Mouse (Mus musculus): ENCODE measurements around the gene Dscaml1. TPM values are rescaled to one million over a fixed set of nuclear protein-coding genes. Genes with fewer than 3 reads are reported as not detected.
"Not testable (repeated sequence)": the region's sequence is repeated elsewhere in the genome, so short reads cannot be mapped to it uniquely, and the experiment has no call there.

Gene Dscaml1
- polyA plus RNA-seq, 1 experiment, result 53.8 TPM

DNA sequence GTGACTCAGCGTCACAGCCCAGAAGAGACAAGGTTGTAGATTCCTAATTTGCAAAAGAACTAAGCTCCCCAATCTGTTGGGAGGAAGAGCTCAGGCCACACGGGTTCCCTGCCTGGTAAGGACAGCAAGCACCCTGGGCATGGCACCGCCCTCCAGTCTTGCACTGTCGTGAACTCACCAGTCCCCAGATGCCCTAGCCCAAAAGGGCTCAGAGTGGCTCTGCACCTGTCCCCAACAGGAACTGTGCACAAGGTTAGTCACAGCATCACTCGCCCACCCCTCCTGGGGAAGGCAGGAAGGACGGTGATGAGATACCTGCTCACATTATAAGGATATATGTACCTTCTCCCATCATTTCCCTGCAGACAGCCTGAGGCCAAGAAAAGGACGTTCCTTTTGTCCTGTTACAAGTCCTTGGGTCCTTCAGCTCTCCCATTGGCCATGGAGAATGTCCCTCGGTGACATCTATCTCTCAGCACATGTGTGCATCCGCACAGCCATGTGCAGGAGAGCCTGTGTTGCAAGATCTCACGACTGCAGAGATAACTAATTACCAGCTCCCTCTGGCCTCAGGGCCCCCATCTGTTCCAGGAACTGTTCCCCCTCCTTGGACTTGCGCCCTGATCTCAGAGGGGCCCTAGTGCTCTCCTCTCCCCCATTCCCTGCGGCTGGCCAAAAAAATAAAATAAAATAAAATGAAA is 312.7 kb downstream of the Dscaml1 start:
- no peak for DNase-seq (ENCODE audit: extremely low spot score in 1 of 2, low spot score in 1 of 2)

DNA sequence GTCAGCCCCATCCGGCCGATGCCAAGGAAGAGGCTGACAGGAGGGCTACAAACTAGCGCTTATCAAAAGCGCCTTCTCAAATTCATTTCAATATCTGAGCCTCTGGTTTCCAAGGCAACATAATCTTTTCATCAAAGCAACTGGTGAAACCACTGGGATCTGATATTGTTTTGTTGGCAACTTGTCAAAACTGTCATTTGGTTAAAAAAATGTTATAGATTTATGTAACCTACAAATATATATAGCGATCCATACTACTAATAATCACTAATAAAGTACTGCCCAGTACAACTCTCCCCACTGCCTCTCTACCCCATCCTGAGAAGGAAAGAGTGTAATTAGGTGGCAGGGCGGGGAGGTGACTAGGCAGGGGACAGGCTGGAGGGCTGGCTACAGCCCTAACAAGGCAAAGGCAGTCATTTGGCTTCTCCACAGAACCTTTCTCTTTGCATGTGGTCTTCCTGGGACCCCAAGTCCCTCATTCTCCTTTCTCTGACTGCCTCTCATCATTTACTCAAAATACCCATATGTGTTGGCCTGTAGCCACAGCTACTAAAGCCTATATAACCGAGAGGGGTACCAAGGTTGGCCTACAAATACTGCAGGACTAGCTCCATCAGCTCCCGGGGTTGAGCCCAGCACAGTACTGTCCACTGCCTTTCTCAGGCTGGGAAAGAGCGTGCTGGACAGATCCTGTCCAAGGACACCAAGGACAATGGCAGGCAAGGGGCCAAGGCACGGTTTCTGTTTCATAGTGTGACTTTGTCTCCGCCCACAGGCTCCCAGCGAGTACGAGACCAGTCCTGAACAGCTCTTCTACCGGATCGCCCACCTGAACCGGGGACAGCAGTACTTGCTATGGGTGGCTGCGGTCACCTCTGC is 313.5 kb downstream of the Dscaml1 start:
- DNase-seq (ENCODE audit: extremely low spot score in 1 of 2, low spot score in 1 of 2), result no peak

DNA sequence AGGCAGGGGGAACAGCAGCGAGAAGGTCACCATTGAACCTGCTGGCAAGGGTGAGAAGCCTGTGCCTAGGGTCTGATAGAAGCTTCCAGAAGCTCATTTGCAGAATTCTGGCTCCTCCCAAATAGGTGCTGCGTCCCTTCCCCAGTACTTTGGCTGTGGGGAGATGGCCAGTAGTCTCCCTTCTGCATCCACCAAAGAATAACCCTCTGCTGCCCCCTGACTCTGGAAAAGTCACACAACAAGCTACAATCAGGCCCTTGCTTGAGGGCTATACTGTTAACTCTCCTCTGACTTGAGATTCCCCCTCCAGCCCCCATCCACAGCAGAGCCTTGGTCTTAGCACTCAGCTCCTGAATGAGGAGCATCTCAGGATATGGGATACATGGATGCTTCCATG is 314.2 kb downstream of the Dscaml1 start:
- DNase-seq (ENCODE audit: extremely low spot score in 1 of 2, low spot score in 1 of 2), result no peak

DNA sequence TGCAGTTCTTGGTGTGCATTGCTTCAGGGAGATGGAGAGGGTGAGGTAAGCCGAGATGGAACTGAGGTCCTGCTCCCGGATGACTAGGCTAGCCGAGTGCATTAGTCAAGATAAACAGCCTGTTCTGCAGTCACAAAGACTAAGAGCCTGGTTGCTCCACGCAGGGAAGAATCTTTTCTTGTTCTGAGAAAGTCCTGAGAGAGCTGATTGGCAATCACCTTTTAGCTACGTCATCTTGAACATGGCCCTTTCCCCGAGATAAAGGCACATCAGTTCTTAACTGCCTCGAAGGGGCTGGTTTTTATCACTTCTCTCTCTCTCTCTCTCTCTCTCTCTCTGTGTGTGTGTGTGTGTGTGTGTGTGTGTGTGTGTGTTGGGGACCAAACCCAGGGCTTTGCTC is 319.0 kb downstream of the Dscaml1 start:
- no peak for DNase-seq (ENCODE audit: extremely low spot score in 1 of 2, low spot score in 1 of 2)

DNA sequence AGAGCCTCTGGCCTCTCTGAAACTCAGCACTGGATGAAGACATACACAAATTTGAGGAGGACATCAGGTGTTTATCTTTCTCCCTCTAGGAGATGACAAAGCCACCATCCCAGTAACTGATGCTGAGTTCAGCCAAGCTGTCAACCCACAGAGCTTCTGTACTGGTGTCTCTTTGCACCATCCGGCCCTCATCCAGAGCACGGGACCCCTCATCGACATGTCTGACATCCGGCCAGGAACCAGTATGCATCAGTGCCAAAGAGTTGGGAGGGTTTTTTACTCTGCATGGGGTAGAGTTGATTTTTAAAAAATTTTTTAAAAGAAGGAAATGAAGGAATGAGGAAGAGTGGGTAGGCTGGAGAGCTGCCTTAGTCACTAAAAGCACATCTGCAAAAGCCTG is 323.5 kb downstream of the Dscaml1 start:
- no peak for DNase-seq (ENCODE audit: extremely low spot score in 1 of 2, low spot score in 1 of 2)

DNA sequence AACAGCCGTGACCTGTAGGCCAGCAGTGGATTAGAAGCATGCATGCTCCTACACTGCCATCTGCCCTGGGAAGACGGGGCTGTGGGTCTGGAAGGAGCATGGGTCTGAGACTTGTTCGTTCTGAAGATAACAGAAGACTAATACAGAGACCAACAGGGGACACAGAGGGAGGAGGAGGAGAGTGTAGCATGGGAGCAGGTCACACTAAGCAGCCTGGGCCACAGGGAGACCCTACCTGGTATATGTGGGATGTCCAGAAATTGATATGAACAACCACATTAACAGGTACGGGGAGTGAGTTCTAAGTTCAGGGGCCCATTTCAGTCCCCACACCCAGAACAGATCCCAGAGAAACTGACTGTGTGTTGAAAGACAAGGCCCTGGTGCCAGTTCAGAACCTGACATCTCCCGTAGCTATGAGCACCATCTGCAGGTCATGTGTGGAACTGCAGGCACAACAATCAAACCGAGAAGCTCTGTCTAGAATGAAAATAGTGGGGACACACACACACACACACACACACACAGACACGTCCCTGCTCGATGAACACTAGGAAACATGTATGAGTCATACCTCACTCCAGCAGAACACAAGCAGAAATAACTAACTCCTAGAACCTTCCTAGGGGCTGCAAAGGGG is 328.1 kb downstream of the Dscaml1 start:
- DNase-seq (ENCODE audit: extremely low spot score in 1 of 2, low spot score in 1 of 2), result peak; percentile 45 to 95

DNA sequence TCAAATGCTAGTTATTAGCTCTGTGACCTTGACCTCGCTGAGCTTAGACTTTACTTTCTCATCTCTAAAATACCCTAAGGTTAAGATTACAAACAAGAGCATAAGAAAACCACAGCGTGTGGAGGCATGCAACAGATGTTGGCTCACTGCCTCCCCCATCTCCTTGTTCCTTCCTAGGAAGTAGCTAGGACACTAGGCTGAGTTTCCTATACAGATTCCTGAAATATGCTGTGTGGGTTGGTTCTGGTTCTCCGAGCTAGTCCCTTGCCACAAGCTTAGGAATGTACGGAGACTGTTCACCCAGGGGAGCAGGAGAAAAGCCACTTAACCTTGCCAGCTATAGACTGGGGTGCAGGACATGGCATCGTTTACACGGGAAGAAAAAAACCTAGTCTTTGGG is 339.8 kb downstream of the Dscaml1 start:
- DNase-seq (ENCODE audit: extremely low spot score in 1 of 2, low spot score in 1 of 2), result peak in 1 of 2 experiments; percentile 25

DNA sequence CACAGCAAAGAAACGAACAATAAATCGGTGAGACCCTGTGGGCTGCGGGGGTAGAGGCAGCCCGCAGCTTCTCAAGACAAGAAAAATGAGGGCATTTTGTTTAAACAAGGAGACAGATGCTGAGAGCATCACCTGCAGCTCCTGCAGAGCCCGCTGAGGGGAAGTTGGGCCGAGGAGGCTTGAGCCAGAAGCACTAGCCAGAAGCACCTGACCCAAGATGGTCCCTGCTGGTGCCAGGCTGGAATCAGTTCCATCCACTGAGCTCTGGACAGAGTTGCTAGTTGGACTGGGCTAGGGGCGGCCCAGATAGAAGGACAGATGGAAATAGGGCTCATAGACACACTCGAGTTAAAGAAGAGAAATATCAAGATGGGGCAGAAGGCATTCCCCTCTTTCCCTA is 340.7 kb downstream of the Dscaml1 start:
- no peak for DNase-seq (ENCODE audit: extremely low spot score in 1 of 2, low spot score in 1 of 2)

DNA sequence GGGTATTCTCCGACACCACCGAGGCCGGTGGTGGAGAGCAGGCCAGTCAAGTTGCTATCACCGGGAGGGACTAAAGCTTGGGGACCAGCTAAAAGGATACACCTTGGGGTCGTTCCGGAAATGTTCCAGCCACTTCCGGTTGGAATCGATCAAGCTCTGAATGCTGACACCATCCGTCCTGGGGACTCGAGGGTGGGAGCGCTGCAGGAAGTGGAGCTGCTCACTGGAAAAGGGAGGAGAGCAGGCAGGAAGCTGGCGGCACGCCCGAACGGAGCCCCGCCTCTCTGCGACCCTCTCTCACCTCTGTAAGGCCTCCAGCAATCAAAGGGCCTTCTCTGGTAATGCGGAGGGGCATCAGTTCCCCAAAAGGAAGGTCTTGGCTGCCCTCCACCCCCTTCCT is 342.0 kb downstream of the Dscaml1 start:
- no peak for DNase-seq (ENCODE audit: extremely low spot score in 1 of 2, low spot score in 1 of 2)

DNA sequence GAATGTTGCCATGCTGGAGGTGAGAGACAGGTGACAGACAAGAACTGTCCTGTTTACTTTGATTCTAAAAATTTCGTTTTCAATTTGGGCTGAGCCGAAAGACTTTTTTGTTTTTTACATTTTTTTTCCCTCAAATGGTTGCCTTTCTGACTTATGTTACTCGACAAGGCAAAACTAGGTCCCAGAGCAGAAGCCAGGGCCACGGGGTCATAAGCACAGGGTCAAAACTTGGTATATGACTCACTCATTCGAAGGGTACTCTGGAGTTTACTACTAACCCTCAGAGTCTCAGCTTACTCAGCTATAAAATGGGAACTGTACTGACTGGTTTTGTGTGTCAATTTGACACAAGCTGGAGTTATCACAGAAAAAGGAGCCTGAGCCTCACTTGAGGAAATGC is 343.2 kb downstream of the Dscaml1 start:
- DNase-seq (ENCODE audit: extremely low spot score in 1 of 2, low spot score in 1 of 2), result no peak

DNA sequence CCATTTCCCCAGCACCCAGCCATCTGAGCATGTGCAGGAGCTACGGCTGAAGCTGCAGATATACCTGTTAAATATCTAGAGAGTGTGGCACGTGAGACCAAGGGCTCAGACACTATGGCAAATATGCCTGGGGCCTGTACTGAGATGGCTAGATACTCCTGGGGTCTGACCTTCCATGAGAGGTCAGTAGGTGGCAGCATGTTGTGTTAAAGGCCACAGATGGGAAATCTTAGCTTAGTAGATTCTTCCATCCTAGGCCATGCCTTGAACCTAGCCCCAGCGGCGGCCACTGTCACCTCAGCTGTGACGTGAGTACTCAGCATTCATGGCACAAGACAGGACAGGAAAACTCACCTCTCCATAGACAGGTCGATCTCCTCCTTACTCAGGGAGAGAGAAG is 347.7 kb downstream of the Dscaml1 start:
- no peak for DNase-seq (ENCODE audit: extremely low spot score in 1 of 2, low spot score in 1 of 2)

DNA sequence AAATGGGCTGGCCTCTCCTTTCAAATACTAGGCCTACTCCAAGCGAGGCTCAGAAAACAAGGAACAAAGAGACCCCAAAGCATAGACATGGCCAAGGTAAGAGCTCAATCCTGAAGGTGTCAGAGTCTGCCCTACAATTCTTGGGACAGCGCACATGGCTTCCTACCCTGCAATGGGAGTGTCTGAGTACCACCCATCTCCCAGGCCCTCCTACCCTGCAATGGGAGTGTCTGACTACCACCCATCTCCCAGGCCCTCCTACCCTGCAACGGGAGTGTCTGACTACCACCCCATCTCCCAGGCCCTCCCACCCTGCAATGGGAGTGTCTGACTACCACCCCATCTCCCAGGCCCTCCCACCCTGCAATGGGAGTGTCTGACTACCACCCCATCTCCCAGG is 349.7 kb downstream of the Dscaml1 start:
- not testable (repeated sequence) for DNase-seq (ENCODE audit: extremely low spot score in 1 of 2, low spot score in 1 of 2)

DNA sequence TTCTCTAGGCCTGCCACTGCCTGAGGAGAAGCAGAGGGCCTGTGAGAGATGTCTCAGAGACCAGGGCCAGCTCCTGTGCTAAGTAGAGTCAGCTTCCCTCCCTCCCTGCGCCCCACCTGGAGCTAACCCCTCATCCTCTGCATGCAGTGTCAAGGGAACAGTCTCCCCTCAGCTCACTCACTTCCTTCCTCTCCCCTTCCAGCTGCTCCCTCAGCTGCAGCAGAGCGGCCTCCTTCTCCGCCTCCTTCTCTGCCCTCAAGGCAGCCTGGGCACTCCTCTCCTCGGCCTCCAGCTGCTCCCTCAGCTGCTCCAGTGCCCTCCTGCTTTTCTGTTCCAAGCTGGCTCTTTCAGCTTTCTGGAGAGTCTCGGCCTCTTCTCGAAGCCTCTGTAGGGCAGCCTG is 352.8 kb downstream of the Dscaml1 start:
- DNase-seq (ENCODE audit: extremely low spot score in 1 of 2, low spot score in 1 of 2), result no peak

DNA sequence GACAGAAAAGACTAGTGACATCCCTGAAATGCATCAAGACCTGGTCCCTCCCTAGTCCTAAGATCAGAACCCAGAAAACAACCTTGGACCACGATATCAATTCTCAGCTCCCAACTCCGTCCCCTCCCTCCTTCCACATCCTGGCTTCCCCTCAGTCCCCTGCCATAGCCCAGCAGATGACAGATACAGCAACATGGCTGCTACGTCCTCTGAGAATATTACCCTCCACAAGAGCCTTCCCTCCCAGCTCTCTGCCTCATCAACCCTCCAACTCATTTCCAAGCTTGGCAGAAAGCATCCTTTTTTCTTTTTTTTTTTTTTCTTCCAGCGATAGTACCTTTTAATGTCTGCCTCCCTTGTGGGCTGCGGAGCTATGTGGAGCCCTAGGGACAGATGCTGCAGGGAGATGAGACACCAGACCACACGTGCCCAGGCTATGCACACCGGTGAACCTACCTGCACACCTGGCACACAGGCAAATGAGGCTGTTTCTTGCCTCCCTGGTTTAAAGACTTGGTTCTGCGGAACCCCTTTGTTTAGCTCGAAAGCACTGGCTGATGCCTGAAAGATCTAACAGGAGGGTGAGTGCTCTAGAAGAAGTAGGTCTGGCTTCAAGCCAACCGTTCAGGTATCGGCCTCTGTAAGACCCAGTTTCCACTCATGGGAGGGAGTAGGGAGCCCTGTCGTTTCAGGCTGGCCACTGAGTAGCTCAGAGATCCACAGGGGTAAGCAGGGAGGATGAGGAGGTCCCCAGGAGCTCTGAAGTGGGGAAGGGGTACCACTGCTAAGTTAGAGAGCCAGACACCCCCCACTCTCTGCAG is 357.0 kb downstream of the Dscaml1 start:
- no peak for DNase-seq (ENCODE audit: extremely low spot score in 1 of 2, low spot score in 1 of 2)

DNA sequence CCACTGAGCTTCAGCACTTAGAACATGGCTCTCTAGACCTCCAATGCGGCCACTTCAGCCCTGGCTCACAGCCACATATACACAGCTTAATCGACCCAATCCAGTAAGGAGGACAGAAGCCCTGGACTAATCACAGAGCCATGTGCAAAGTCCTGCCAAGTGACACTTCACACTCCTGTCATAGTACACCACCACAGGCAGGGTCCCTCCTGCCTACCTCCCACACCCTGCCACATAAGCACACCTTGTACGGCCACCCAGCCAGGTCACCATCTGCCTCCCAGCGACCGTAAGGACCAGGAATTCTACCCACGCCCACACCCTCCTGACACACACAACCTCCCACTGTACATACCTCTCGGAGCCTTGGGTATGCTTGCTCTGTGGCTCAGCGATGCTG is 360.6 kb downstream of the Dscaml1 start:
- no peak for DNase-seq (ENCODE audit: extremely low spot score in 1 of 2, low spot score in 1 of 2)

DNA sequence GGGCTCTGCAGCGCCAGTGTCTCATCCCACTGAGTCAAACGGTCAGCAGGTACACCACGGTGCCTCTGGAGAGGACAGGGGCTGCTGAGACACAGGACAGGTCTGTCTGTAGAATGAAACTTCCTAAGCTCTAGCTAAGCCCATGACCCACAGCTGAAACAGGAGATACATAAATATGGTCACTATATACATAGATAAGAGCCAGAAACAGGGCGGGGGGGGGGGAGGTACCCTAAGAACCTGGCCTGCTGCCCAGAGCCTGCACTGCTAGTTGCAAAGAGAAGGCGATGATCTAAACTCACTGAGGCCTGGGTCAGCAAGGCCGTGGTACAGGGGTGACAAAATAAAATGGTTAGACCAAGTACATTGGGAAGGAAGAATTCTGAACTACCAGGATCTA is 361.1 kb downstream of the Dscaml1 start:
- no peak for DNase-seq (ENCODE audit: extremely low spot score in 1 of 2, low spot score in 1 of 2)

DNA sequence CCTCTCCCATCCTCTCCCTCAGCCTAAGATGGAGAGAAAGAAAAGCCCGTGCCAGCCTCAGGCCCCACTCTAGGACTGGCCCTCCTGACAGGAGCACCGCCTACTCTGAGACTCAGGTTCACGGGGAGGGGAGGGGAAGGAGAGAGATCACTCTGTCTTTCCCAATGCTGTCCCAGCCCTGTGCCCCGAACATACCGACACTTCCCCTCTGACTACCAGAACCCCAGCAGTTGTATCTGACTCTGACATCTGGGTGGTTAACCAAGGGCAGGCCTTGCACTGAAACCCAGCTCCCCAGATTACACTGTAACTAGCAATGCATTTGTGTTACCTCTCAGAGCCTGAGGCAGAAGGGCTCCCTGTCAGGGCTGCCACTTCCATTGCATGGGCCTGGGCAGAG is 362.0 kb downstream of the Dscaml1 start:
- DNase-seq (ENCODE audit: extremely low spot score in 1 of 2, low spot score in 1 of 2), result no peak

DNA sequence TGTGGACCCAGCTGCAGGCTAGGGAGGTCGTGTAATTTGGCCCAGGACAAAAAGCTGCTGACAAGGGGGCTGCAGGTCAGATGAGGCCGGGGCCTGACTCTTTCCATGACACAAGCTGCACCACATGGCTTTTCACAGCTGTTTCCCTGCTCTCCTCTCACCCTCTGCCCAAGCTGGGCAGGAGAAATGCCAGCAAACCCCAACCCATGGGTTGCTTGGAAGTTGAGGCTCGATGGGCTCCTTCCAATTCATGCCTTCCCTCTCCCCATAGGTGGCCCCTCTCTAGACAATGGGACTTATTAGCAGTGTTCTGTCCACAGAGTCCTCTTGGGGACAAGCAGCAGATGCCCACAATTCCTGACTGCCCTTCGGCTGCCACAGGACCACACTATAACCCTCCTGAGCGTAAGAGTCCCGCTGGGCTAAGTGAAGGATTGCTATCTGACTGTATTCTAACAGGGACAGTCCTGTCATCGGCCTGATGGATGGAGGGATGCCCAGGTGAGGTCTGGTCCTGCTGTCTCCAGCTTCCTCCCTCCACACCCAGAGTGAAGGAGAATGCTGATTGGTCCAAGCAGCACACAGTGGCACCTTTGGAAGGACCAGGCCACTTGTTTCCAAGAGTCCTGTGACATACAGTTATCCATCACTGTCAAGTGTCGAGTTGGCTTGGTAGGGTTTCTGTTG is 365.2 kb downstream of the Dscaml1 start:
- DNase-seq (ENCODE audit: extremely low spot score in 1 of 2, low spot score in 1 of 2), result no peak

DNA sequence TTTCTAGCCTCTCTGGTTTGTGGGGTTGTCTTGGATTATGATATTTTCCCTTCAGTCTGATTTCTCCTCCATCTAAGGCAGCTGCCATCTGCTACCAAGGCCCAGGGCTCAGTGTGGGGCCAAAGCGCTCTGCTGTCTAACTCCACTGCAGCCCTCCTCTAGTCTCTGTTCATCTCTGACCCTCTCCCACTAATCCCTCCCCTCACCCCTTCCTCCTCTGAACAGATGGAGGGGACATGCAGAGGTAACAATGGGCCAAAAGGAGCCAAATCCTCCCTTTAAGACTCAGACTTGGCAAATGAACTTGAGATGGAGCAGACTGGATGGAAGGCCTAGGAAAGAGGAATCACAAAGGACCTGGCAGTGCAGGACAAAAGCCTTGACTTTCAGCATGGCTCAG is 365.8 kb downstream of the Dscaml1 start:
- no peak for DNase-seq (ENCODE audit: extremely low spot score in 1 of 2, low spot score in 1 of 2)

DNA sequence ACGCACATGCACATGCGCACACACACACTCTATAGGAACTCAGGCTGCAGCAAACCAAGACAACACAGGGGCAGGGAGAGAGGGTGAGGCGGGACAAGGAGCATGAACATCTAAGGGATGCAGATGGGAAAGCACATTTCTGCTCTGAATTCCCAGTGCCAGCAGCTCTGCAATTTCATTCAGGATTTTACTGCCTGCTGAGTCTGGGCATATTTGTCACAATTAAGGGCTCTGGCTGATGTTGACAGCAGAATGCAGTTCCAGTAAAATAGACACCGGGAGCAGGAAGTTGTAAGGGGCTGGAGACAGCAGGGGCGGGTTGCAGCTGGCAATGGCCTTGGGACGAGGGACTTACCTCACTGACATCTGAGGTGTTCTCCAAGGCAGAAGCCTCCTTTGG is 367.3 kb downstream of the Dscaml1 start:
- peak in 1 of 2 experiments; percentile 6 for DNase-seq (ENCODE audit: extremely low spot score in 1 of 2, low spot score in 1 of 2)

All from frontal cortex, adult 2 months (tissue).